Mouse (Mus musculus): Measurements from ENCODE around the gene Cxcl17.

The Cxcl17 gene

GRCm38 (mm10) chr7:25367632-25368293, 44.9 kb downstream of the Cxcl17 start:
- DNase-seq: peak; percentile 63

GRCm38 (mm10) chr7:25365937-25366625, 46.6 kb downstream of the Cxcl17 start:
- no peak for DNase-seq

DNA sequence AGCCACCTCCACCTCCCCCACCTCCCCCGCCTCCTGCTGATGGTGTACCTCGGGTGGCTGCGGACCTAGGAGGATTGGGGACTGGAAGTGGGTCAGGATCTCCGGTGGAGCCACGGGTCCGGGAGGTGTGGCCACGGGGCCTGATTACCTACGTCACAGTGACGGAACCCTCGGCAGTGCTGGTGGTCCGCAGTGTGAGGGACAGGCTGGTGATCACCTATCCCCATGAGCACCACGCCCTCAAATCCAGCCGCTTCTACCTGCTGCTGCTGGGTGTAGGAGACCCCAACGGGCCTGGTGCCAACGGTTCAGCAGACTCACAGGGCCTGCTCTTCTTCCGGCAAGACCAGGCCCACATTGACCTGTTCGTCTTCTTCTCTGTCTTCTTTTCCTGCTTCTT, 49.1 kb downstream of the Cxcl17 start:
- DNase-seq: peak; percentile 56

DNA sequence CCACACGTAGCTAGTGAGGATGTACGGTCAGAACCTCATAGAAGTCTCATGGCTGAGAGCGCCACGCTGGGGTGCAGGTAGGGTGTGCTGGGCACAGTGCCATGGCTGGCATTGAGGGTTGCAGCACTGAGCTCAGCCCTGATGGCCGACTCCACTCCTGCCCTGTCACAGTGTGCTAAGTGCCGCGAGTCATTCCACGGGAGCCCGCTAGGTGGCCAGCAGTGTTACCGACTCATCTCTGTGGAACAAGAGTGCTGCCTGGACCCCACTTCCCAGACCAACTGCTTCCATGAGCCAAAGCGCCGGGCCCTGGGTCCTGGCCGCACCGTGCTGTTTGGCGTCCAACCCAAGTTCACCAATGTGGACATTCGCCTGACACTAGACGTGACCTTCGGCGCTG, 49.5 kb downstream of the Cxcl17 start:
- peak; percentile 86 for DNase-seq

- peak; percentile 28 for DNase-seq
These were observed 53.9 kb downstream of the Cxcl17 start for GRCm38 (mm10) chr7:25358721-25359206.
